Mouse (Mus musculus) thymus, adult 2 months (tissue): ENCODE measurements around the gene Ankrd36.

Experiments
- CTCF ChIP-seq: fragments of 200-500 bp; IDR thresholded peaks from 2 replicates; pipeline ENCODE4 v1.5.1; 2012; ENCODE audit warnings: mild to moderate bottlenecking, control low read depth, low read length, moderate library complexity, borderline replicate concordance; ENCODE audit not compliant: control insufficient read depth, poor library complexity, insufficient read depth; ENCODE audit errors: extremely low read depth
- POLR2A ChIP-seq: fragments of 200-500 bp; IDR thresholded peaks from 2 replicates; pipeline ENCODE4 v1.6.1; 2012; ENCODE audit warnings: mild to moderate bottlenecking, low read length, control low read depth, moderate library complexity; ENCODE audit not compliant: control insufficient read depth, poor library complexity, insufficient read depth; ENCODE audit errors: extremely low read depth

GRCm38 (mm10) chr11:5526573-5527439 lies 42.7 kb upstream of the Ankrd36 start:
- TF ChIP-seq CTCF (no peak), POLR2A (no peak)
